Mouse (Mus musculus): ENCODE data around the gene Hoxb3. TPM values are rescaled to one million over a fixed set of nuclear protein-coding genes. Genes with fewer than 3 reads are reported as not detected.

Hoxb3 gene
- polyA plus RNA-seq, 1 experiment from 2014 or later: 0.76 TPM

- no peaks in the 10 kb centered on the region for H3K36me3 ChIP-seq
- under 1% methylated on average over 29 of the region's 29 CpGs for WGBS
- H3K9me3 ChIP-seq (replicated peaks): no peaks in the 10 kb centered on the region
- H3K27me3 ChIP-seq (ENCODE audit: low read depth, poor library complexity, severe bottlenecking): peaks cover 96% of the 10 kb centered on the region
- H3K4me1 ChIP-seq: peaks cover 98% of the 10 kb centered on the region
- DNase-seq (ENCODE audit: low spot score): peak; percentile 71
- peak overlapping the region; percentile 94 for H3K27ac ChIP-seq
- H3K4me3 ChIP-seq: peak overlapping the region; percentile 73
Observed at GRCm38 (mm10) chr11:96319910-96320309, 3.2 kb upstream of the Hoxb3 start.

- 1% methylated on average over 17 of the region's 17 CpGs for WGBS
- H3K9me3 ChIP-seq (replicated peaks): no peaks in the 10 kb centered on the region
- H3K4me1 ChIP-seq: peaks cover 98% of the 10 kb centered on the region
- H3K27ac ChIP-seq: peak overlapping the region; percentile 94
- H3K27me3 ChIP-seq (ENCODE audit: low read depth, poor library complexity, severe bottlenecking): peaks cover 96% of the 10 kb centered on the region
- DNase-seq (ENCODE audit: low spot score): peak; percentile 69
- H3K4me3 ChIP-seq: peak overlapping the region; percentile 73
- H3K36me3 ChIP-seq: no peaks in the 10 kb centered on the region
Observed at GRCm38 (mm10) chr11:96320688-96321087, 2.4 kb upstream of the Hoxb3 start.

- Histone ChIP-seq H3K4me3 (peak overlapping the region; percentile 13), H3K27ac (peak overlapping the region; percentile 59), H3K27me3 (ENCODE audit: low read depth, poor library complexity, severe bottlenecking) (peaks cover 96% of the 10 kb centered on the region), H3K4me1 (peaks cover 98% of the 10 kb centered on the region), H3K9me3 (replicated peaks) (no peaks in the 10 kb centered on the region), H3K36me3 (no peaks in the 10 kb centered on the region)
- WGBS: 5% methylated on average over 5 of the region's 5 CpGs
- DNase-seq (ENCODE audit: low spot score): peak; percentile 39
Observed at GRCm38 (mm10) chr11:96321846-96322245, 1.3 kb upstream of the Hoxb3 start.

GRCm38 (mm10) chr11:96322738-96323137, 388 bp upstream of the Hoxb3 start:
- 8% methylated on average over 6 of the region's 6 CpGs for WGBS
- DNase-seq (ENCODE audit: low spot score): no peak
- Histone ChIP-seq H3K27me3 (ENCODE audit: low read depth, poor library complexity, severe bottlenecking) (peaks cover 96% of the 10 kb centered on the region), H3K36me3 (no peaks in the 10 kb centered on the region), H3K4me1 (peaks cover 98% of the 10 kb centered on the region), H3K27ac (peak overlapping the region; percentile 59), H3K9me3 (replicated peaks) (no peaks in the 10 kb centered on the region), H3K4me3 (peak overlapping the region; percentile 13; the same call in 1 of the 2 replicates)

GRCm38 (mm10) chr11:96324125-96324524, 999 bp downstream of the Hoxb3 start:
- 0% methylated on average over 5 of the region's 5 CpGs for WGBS
- Histone ChIP-seq H3K27me3 (ENCODE audit: low read depth, poor library complexity, severe bottlenecking) (peaks cover 97% of the 10 kb centered on the region), H3K27ac (peak overlapping the region; percentile 85), H3K9me3 (replicated peaks) (no peaks in the 10 kb centered on the region), H3K4me1 (peaks cover 98% of the 10 kb centered on the region), H3K36me3 (no peaks in the 10 kb centered on the region), H3K4me3 (peak overlapping the region; percentile 13; the same call in 1 of the 2 replicates)
- peak; percentile 53 for DNase-seq (ENCODE audit: low spot score)

GRCm38 (mm10) chr11:96324965-96325364, 1.8 kb downstream of the Hoxb3 start:
- Histone ChIP-seq H3K27ac (peak overlapping the region; percentile 85), H3K9me3 (replicated peaks) (no peaks in the 10 kb centered on the region), H3K36me3 (no peaks in the 10 kb centered on the region), H3K4me1 (peaks cover 98% of the 10 kb centered on the region), H3K4me3 (peak overlapping the region; percentile 40), H3K27me3 (ENCODE audit: low read depth, poor library complexity, severe bottlenecking) (peaks cover 99% of the 10 kb centered on the region)
- no peak for DNase-seq (ENCODE audit: low spot score)
- 12% methylated on average over 8 of the region's 8 CpGs for WGBS

- Histone ChIP-seq H3K27ac (peak overlapping the region; percentile 85), H3K9me3 (replicated peaks) (no peaks in the 10 kb centered on the region), H3K4me3 (peak overlapping the region; percentile 40), H3K27me3 (ENCODE audit: low read depth, poor library complexity, severe bottlenecking) (peaks cover 99% of the 10 kb centered on the region), H3K36me3 (no peaks in the 10 kb centered on the region), H3K4me1 (peaks cover 98% of the 10 kb centered on the region)
- DNase-seq (ENCODE audit: low spot score): peak; percentile 79
- WGBS: 4% methylated on average over 22 of the region's 22 CpGs
Observed at GRCm38 (mm10) chr11:96325747-96326212, 2.7 kb downstream of the Hoxb3 start.

GRCm38 (mm10) chr11:96326705-96327104, 3.6 kb downstream of the Hoxb3 start:
- peaks cover 100% of the 10 kb centered on the region for H3K27me3 ChIP-seq (ENCODE audit: low read depth, poor library complexity, severe bottlenecking)
- H3K36me3 ChIP-seq: no peaks in the 10 kb centered on the region
- H3K27ac ChIP-seq: peak overlapping the region; percentile 85
- H3K4me1 ChIP-seq: peaks cover 98% of the 10 kb centered on the region
- peak; percentile 55 for DNase-seq (ENCODE audit: low spot score)
- peak overlapping the region; percentile 40 for H3K4me3 ChIP-seq
- H3K9me3 ChIP-seq (replicated peaks): no peaks in the 10 kb centered on the region
- WGBS: 5% methylated on average over 12 of the region's 12 CpGs

GRCm38 (mm10) chr11:96327122-96327521, 4.0 kb downstream of the Hoxb3 start:
- H3K27me3 ChIP-seq (ENCODE audit: low read depth, poor library complexity, severe bottlenecking): peaks cover 100% of the 10 kb centered on the region
- no peaks in the 10 kb centered on the region for H3K36me3 ChIP-seq
- peak overlapping the region; percentile 85 for H3K27ac ChIP-seq
- peak overlapping the region; percentile 40 for H3K4me3 ChIP-seq
- H3K9me3 ChIP-seq (replicated peaks): no peaks in the 10 kb centered on the region
- H3K4me1 ChIP-seq: peaks cover 98% of the 10 kb centered on the region
- DNase-seq (ENCODE audit: low spot score): no peak
- 10% methylated on average over 7 of the region's 7 CpGs for WGBS

GRCm38 (mm10) chr11:96327750-96328149, 4.6 kb downstream of the Hoxb3 start:
- Histone ChIP-seq H3K27me3 (ENCODE audit: low read depth, poor library complexity, severe bottlenecking) (peaks cover 100% of the 10 kb centered on the region), H3K4me3 (peak overlapping the region; percentile 19; the same call in 1 of the 2 replicates), H3K36me3 (no peaks in the 10 kb centered on the region), H3K9me3 (replicated peaks) (no peaks in the 10 kb centered on the region), H3K4me1 (peaks cover 98% of the 10 kb centered on the region), H3K27ac (peak overlapping the region; percentile 85; the same call in 1 of the 2 replicates)
- whole genome bisulfite sequencing: 12% methylated on average over 5 of the region's 5 CpGs
- DNase-seq (ENCODE audit: low spot score): peak; percentile 45

GRCm38 (mm10) chr11:96328605-96329004, 5.5 kb downstream of the Hoxb3 start:
- Histone ChIP-seq H3K27me3 (ENCODE audit: low read depth, poor library complexity, severe bottlenecking) (peaks cover 100% of the 10 kb centered on the region), H3K4me3 (peak overlapping the region; percentile 19; the same call in 1 of the 2 replicates), H3K4me1 (peaks cover 98% of the 10 kb centered on the region), H3K9me3 (replicated peaks) (no peaks in the 10 kb centered on the region), H3K27ac (0 out of 2 replicates have a peak overlapping the region, but pooled peaks have one; percentile 19), H3K36me3 (no peaks in the 10 kb centered on the region)
- WGBS: 12% methylated on average over 8 of the region's 8 CpGs
- DNase-seq (ENCODE audit: low spot score): peak; percentile 52

GRCm38 (mm10) chr11:96332105-96332504, 9.0 kb downstream of the Hoxb3 start:
- H3K36me3 ChIP-seq: no peaks in the 10 kb centered on the region
- H3K4me1 ChIP-seq: peaks cover 98% of the 10 kb centered on the region
- H3K4me3 ChIP-seq: peak overlapping the region; percentile 65
- peak overlapping the region; percentile 95 for H3K27ac ChIP-seq
- DNase-seq (ENCODE audit: low spot score): peak; percentile 55
- WGBS: under 1% methylated on average over 8 of the region's 8 CpGs
- peaks cover 100% of the 10 kb centered on the region for H3K27me3 ChIP-seq (ENCODE audit: low read depth, poor library complexity, severe bottlenecking)
- no peaks in the 10 kb centered on the region for H3K9me3 ChIP-seq (replicated peaks)

GRCm38 (mm10) chr11:96332618-96333032, 9.5 kb downstream of the Hoxb3 start:
- Histone ChIP-seq H3K27ac (peak overlapping the region; percentile 95), H3K9me3 (replicated peaks) (no peaks in the 10 kb centered on the region), H3K27me3 (ENCODE audit: low read depth, poor library complexity, severe bottlenecking) (peaks cover 100% of the 10 kb centered on the region), H3K4me3 (peak overlapping the region; percentile 65), H3K4me1 (peaks cover 98% of the 10 kb centered on the region), H3K36me3 (no peaks in the 10 kb centered on the region)
- WGBS: 1% methylated on average over 35 of the region's 35 CpGs
- DNase-seq (ENCODE audit: low spot score): peak; percentile 85
